Mouse (Mus musculus) layer of hippocampus, adult 8-10 months (tissue): ENCODE results near the gene Cnot8. TPM values are rescaled to one million over a fixed set of nuclear protein-coding genes. Genes with fewer than 3 reads are reported as not detected.
A peak's percentile ranks its signal among the peaks of the same experiment; 100 is the strongest.
"Not testable (repeated sequence)": the region's sequence is repeated elsewhere in the genome, so short reads cannot be mapped to it uniquely, and the experiment has no call there.

Experiments used
- DNase-seq, 2 experiments: peaks; one replicate each; pipeline ENCODE4 v3.0.0; 2022; ENCODE audit warnings: low spot score in 2 of 2
- total RNA-seq, 4 experiments: library from RNA; stranded (reverse); gene quantifications; 2 replicates each; pipeline ENCODE4 v1.2.4; 2022

Cnot8 gene
- total RNA-seq = 10 to 100 TPM; 54.0 to 57.5 (median 55.3) TPM

DNA sequence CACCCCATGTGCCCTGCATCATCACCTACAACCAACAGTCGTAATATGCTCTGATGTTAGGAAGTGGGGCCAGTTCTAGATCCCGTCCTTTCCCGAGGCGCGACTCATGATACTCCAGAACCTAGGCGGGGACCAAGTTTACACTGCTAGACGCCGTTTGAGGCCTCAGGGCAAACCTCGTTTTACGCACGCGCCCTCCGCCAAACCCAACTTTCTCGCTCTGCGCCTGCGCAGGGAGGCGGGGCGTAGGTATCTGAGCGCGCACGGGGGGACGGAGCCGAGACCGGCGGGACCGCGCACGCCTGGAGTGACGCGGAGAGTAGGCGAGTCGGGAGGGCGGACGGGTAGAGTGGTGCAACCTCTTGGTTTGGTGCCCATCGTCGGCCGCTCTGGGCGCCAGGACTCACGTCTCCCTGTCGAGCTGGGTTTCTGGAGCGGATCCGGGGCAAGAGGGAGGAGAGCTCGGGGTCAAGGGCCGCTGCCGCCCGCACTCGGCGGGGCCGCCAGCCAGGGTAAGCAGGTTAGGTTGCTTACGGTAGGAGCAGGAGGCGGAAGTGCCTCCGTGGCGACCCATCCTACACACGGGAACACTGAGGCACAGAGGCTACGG is at the start of gene Cnot8:
Cnot8 (plus strand) TSS at position 457 of the 610 bp plus-strand sequence.
- DNase-seq = peak; percentile 98 to 99

GRCm38 (mm10) chr11:58057455-58057854 is 46.5 kb upstream of the Cnot8 start:
- DNase-seq = peak in 1 of 2 experiments; percentile 59

GRCm38 (mm10) chr11:58059752-58060151 is 44.2 kb upstream of the Cnot8 start:
- not testable (repeated sequence) for DNase-seq

DNA sequence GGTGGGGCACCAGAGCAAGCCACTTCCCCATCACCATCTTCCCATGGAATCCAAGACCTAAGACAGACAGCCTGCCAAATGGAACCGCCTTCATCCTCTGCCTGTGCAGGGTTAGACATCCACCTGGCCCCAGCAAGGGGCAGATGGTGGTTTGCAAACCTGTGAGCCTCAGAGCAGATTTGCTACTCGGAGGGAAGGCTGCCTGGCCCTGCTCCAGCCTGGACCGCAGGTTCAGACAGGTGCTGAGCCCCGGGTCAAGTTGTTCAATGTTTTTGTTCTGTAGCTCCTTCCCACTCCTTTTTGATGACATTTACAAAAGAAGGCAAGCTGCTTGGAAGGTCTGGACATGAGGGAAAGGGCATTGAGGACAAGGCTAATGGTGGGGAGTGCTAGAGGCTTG is 42.7 kb upstream of the Cnot8 start:
- not testable (repeated sequence) for DNase-seq

DNA sequence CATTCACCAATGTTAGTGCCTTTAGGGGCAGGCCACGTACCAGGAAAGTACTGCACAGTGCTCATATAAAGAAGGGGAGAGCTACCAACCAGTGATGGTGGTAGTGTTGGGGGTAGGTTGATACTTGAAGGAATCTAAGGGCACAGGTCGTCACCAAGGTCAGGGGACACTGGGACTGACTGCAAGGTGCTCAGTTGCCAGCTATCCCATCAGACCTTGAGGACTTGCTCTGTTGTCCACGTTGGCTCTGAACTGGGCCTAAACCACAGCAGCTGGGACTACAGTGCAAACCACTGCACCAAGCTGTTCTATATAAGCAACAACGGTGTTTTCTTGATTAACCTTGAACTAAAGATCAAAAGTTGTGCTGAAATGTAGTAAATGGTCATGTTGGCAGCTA is 41.4 kb upstream of the Cnot8 start:
- no peak for DNase-seq

- DNase-seq = no peak
These were observed 38.9 kb upstream of the Cnot8 start for GRCm38 (mm10) chr11:58065025-58065424.

GRCm38 (mm10) chr11:58072978-58073377 is 31.0 kb upstream of the Cnot8 start:
- DNase-seq = no peak

DNA sequence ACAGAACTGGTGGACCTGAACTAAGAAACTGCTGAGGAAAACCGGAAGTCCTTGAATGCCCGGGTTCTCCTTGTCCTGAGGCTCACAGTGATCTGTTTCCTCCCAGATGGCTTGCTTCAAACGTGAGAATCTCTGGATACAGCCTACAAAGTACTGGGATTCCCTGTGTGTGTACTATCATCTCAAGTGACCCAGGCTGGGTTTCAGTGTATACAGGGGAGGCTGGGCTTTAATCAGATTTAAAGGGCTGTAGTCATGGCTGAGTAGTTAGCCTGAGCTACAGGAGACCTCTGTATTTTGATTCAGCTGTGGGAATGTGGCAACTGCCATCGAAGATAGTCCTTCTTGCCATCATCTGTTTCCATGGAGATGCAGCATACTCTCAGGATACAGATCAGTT is 26.7 kb upstream of the Cnot8 start:
- no peak for DNase-seq

- no peak for DNase-seq
These were observed 22.2 kb upstream of the Cnot8 start for GRCm38 (mm10) chr11:58081716-58082115.

- no peak for DNase-seq
These were observed 11.4 kb upstream of the Cnot8 start for GRCm38 (mm10) chr11:58092541-58092940.

DNA sequence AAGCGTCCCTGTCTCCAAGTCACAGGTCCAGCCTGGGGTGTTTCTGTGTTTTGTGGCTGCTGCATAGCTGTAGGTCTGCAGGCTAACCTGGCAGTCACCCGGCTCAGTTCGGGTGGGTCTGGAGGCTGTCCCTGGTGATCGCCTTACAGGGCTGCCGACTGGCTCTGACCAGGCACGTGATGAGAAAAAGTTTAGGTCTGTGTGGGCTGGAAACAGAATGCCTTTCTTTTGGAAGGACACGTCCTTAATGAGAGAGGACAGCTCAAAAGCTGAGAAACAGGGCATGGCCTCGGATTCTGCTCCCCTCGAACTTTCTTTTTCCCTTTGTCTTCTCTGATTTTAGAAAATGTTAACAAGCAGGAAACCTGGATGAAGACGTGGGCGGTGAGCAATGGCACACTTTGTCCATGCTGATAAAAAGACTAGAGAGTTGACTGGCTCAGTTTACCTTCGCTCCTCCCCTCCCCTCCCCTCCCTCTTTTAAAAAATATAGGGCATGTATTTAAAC is 10.9 kb upstream of the Cnot8 start, which contains the start of gene Gm12248:
Gm12248 (minus strand) TSS at position 114 of the 508 bp plus-strand sequence.
- no peak for DNase-seq

- DNase-seq = no peak
These were observed 9.2 kb upstream of the Cnot8 start for GRCm38 (mm10) chr11:58094766-58095165.

DNA sequence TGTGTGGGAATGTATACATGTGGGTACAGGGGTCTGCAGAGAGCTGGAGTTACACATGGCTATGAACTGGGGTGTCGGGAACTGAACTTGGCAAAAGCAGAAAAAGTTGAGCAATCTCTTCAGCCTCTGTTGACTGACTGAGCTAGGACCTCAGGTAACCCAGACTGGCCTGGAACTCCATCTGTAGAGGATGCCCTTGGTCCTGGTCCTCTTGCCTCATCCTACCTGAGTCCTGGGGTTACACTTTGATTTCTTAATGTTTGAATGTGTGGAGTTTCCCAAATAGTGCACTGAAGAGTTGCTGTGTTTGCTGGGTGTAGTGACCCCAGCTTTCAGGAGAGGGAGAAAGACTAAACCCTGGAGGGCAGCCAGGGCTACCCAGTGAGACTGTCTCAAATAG is 8.4 kb upstream of the Cnot8 start:
- no peak for DNase-seq

GRCm38 (mm10) chr11:58096160-58096559 is 7.8 kb upstream of the Cnot8 start:
- DNase-seq = no peak

- DNase-seq = no peak
These were observed 6.9 kb upstream of the Cnot8 start for GRCm38 (mm10) chr11:58096821-58097620.

- no peak for DNase-seq
These were observed 6.2 kb upstream of the Cnot8 start for GRCm38 (mm10) chr11:58097621-58098365.

- not testable (repeated sequence) for DNase-seq
These were observed 5.6 kb upstream of the Cnot8 start for GRCm38 (mm10) chr11:58098366-58098720.

DNA sequence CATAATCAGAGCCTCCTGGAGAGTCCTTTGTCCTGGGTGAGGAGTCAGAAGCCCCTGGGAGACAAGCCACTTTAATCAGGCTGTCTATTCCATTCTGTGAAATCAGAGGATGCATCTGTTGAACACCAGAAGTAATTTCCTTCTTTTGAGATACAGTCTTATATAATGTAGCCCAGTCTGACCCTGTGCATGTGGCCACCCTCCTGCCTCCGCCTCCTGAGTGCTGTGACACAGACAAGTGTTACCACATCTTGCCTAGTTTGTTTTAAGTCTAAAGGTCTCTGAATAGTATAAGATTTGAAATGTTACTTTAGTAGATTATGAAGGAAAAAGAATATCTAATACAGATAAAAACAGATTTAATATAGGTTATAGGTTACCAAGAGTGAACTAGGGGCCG is 3.9 kb upstream of the Cnot8 start:
- no peak for DNase-seq

GRCm38 (mm10) chr11:58101194-58101720 is 2.7 kb upstream of the Cnot8 start:
- no peak for DNase-seq

DNA sequence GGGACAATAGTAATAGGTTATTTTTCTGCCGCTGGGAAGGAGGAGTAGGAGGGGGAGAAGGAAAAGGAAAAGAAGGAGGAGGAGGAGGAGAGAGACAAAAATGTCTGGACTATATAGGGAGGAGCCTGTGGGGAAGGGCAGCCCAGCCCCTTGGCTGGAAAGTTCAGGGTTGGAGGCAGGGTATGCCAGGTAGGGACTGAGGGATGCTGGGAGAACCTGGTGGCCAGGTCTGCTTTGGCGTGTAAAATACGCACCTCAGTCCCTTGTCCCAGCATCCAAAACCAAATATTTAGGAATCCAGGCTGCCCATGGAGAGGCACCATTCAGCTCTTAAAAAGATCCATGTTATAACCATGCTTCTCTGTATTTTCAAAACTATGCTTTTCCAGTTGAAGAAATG is 1.8 kb upstream of the Cnot8 start:
- no peak for DNase-seq

DNA sequence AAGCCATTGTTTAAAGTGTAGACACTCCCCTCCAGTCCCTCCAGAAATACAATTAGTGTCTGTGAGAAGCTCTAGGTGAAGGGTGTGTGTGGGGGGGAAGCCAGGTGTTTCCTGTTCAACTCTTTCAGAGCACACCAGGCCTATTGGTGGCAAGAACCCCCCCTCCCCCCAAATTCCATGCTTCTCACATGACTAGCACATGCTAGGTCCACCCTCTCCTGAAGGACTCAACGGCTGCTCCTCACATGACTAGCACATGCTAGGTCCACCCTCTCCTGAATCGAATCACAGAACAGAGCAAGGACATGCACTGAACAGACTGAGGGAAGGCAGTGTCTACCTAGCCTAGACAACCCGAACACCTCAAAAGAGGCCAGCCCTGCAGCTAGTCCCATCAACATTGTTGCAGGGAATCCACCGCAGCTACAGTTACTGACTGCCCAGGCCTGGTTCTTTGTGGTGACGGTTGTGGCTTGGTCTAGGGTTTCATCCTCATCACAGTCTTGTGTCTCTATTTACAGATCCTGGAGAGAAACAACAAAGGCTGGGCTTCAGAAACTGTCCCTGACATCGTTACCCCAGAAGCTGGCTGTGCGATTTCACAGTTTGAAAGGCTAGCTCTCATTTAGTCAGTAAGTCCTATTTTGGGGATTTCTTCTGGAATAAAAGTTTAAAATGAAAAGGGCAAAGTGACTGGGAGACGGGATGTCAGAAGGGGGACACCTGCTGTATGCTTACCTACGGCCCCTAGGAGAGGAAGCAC is 1.2 kb upstream of the Cnot8 start:
- DNase-seq = no peak
